Mouse (Mus musculus) hindbrain, postnatal 0 days (tissue): ENCODE results near the gene Gnaz. TPM values are rescaled to one million over a fixed set of nuclear protein-coding genes. Genes with fewer than 3 reads are reported as not detected.

Source experiments
- ATAC-seq: fragments of 200-750 bp; cut with Nextera tagmentation; 2 replicates; pipeline ENCODE4 v1.8.0; 2017; ENCODE audit warnings: mild to moderate bottlenecking, moderate TSS enrichment, moderate library complexity
- DNase-seq: peaks from one replicate; pipeline ENCODE4 v3.0.0-alpha.2; 2015; ENCODE audit warnings: low spot score
- H3K27ac ChIP-seq: fragments of 300-500 bp; sonication (generic); 2 replicates; pipeline ENCODE4 v1.5.1; 2014; ENCODE audit warnings: mild to moderate bottlenecking
- H3K27me3 ChIP-seq: fragments of 300-500 bp; sonication (generic); 2 replicates; pipeline ENCODE4 v1.6.1; 2014; ENCODE audit warnings: low read length, mixed read lengths; ENCODE audit not compliant: insufficient read depth
- H3K36me3 ChIP-seq: fragments of 300-500 bp; sonication (generic); 2 replicates; pipeline ENCODE4 v1.6.1; 2014; ENCODE audit warnings: low read length, mixed read lengths; ENCODE audit not compliant: insufficient read depth
- H3K4me1 ChIP-seq: fragments of 300-500 bp; sonication (generic); 2 replicates; pipeline ENCODE4 v1.6.1; 2014; ENCODE audit warnings: antibody characterized with exemption, low read length, mixed read lengths; ENCODE audit not compliant: insufficient read depth
- H3K4me2 ChIP-seq: fragments of 300-500 bp; sonication (generic); 2 replicates; pipeline ENCODE4 v1.6.1; 2014; ENCODE audit warnings: low read depth, mild to moderate bottlenecking, low read length, moderate library complexity, mixed read lengths
- H3K4me3 ChIP-seq: fragments of 300-500 bp; sonication (generic); 2 replicates; pipeline ENCODE4 v1.5.1; 2014; ENCODE audit warnings: low read length
- H3K9ac ChIP-seq: fragments of 300-500 bp; sonication (generic); replicated peaks from 2 replicates; pipeline ENCODE4 v1.6.1; 2014; ENCODE audit warnings: mild to moderate bottlenecking, low read length, moderate library complexity, mixed read lengths
- H3K9me3 ChIP-seq: fragments of 300-500 bp; sonication (generic); 2 replicates; pipeline ENCODE4 v1.6.1; 2016; ENCODE audit warnings: low read length, mixed read lengths
- CTCF ChIP-seq: IDR thresholded peaks from 2 replicates; pipeline ENCODE4 v1.5.1; 2016; ENCODE audit warnings: antibody characterized with exemption, control low read depth, low read depth
- WGBS: fragments of 180-500 bp; shearing (Covaris S2); extraction: QIAGEN DNeasy Blood & Tissue Kit; methylation state at CpG from one replicate; pipeline ENCODE4 v1.1.7; 2014; 5-methylcytosine and 5-hydroxymethylcytosine counted together
- polyA plus RNA-seq: library from polyadenylated mRNA; unstranded; fragments of >200 nt; fragmentation: Nextera tagmentation; extraction: Ambion mirVana; gene quantifications from 2 replicates; pipeline ENCODE4 v1.2.1, GENCODE M21; 2015
- total RNA-seq: library from RNA; depleted of rRNA; stranded (reverse); fragments of >200 nt; gene quantifications from 2 replicates; pipeline ENCODE4 v1.2.3, GENCODE M21; 2014

The Gnaz gene
- total and polyA plus RNA-seq, 2 experiments from 2014 or later, result 99.9 to 166 TPM

DNA sequence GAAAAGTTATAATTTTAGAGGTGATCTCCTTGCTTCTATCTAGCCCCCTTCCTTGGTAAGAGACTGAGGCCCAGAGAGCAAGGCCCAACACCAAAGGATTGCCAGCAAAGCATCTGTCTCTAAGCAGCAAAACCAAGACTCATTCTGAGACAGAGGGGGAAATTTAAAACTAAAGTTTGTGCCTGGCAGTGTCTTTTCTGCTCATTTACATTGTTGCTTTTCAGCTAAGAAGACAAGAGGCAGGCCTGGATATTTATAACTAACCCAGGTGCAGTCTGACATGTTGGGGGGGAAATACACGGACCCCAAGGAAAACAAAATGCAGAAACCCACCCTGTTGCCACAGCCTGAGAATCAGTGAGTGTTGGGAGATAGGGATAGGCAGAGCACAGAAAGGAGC lies 2.6 kb upstream of the Gnaz start:
- H3K27ac ChIP-seq, result no peak overlapping the region
- ATAC-seq (no peak), DNase-seq (no peak)
- no peaks in the 10 kb centered on the region; the same call in 1 of the 2 replicates for H3K27me3 ChIP-seq
- no peak overlapping the region for H3K4me2 ChIP-seq
- H3K4me3 ChIP-seq, result no peak overlapping the region
- 0 out of 2 replicates have a peak, but pooled peaks cover 3% of the 10 kb centered on the region for H3K4me1 ChIP-seq
- H3K9me3 ChIP-seq, result no peaks in the 10 kb centered on the region
- no peaks in the 10 kb centered on the region for H3K36me3 ChIP-seq
- WGBS, result 89% methylated on average over 1 of the region's 1 CpGs
- TF ChIP-seq CTCF, result no peak
- no peak overlapping the region for H3K9ac ChIP-seq

DNA sequence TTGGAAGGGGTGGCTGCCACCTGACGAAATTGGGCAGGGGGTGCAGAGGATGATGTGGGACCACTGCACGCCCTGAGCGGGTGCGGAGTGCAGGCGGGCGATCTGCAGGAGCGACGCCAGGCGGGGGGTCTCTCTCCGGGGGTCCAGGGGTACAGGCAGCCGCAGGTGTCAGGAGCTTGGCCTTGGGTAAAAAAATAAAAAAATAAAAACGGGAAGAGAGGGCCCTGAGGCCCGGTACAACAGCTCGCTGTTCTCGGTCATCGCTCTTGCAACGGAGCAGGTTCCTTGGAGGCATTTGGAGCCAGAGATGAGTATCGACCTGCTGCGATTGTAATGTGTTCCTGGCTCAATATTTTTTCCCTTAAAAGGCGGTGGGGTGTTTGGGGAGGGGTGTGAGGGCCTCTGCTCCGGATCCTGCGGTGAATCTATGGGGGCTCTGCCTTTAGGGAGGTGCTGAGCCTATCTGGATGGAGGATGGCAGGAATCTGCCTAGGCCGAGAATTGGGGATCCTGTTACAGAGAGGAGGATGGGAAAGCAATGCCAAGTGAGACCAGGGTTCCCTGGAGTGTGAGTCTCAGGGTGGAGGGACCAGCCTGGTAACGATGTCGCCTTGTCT lies 782 bp downstream of the Gnaz start:
- 1% methylated on average over 25 of the region's 25 CpGs for WGBS
- Histone ChIP-seq H3K4me1 (0 out of 2 replicates have a peak, but pooled peaks cover 3% of the 10 kb centered on the region), H3K9ac (peak overlapping the region; percentile 69), H3K4me2 (peak overlapping the region; percentile 86), H3K27ac (peak overlapping the region; percentile 71), H3K27me3 (no peaks in the 10 kb centered on the region; the same call in 1 of the 2 replicates), H3K4me3 (peak overlapping the region; percentile 58), H3K36me3 (no peaks in the 10 kb centered on the region), H3K9me3 (no peaks in the 10 kb centered on the region)
- TF ChIP-seq CTCF, result no peak
- ATAC-seq (no peak), DNase-seq (peak; percentile 25)

DNA sequence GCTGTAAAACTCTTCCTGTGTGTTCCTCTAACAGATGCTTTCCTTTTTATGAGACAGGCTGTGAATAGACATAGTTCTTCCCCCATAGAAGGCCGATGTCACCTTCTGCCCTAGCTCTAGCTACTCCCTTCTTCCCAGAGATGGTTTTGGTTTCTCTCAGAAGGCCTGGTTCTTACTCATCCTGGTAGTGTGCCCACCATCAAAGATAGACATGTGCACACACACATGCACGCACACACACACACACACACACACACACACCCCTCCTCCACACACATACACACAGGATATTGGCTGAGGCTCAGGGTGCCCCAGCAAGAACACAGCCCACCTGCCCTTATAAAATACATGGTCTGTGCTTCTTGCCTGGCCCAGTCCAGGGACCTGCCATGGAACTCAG lies 2.3 kb downstream of the Gnaz start:
- no peak for ATAC-seq
- WGBS, result 88% methylated on average over 2 of the region's 2 CpGs
- Histone ChIP-seq H3K27me3 (no peaks in the 10 kb centered on the region; the same call in 1 of the 2 replicates), H3K4me2 (peak overlapping the region; percentile 86), H3K9ac (no peak overlapping the region), H3K4me1 (0 out of 2 replicates have a peak, but pooled peaks cover 3% of the 10 kb centered on the region), H3K27ac (no peak overlapping the region), H3K4me3 (no peak overlapping the region), H3K9me3 (no peaks in the 10 kb centered on the region), H3K36me3 (no peaks in the 10 kb centered on the region)
- no peak for TF ChIP-seq CTCF
- DNase-seq, result no peak

DNA sequence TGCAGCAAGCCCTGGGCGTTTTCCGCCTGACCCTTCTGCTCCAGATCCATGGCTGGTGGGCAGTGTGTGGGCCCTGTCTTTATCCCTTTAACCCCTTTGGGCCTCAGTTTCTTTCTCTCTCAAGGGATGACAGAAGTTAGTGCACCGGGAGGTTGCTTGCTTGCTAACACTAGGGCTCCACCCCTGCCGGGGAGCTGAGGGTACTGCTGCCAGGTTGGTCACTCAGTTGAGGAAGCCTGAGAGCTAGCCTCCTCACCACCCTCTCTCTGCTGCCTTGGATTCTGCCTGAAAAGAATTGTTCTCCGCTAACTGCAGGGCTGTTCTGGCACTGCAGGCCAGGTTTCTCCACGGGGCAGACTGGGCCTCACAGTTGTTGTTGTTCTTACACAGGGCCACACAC lies 6.0 kb downstream of the Gnaz start:
- Histone ChIP-seq H3K27me3 (no peaks in the 10 kb centered on the region), H3K9me3 (no peaks in the 10 kb centered on the region), H3K4me2 (no peak overlapping the region), H3K36me3 (no peaks in the 10 kb centered on the region), H3K4me1 (no peaks in the 10 kb centered on the region), H3K4me3 (no peak overlapping the region), H3K9ac (no peak overlapping the region), H3K27ac (no peak overlapping the region)
- TF ChIP-seq CTCF, result peak; percentile 30
- ATAC-seq (no peak), DNase-seq (no peak)
- 61% methylated on average over 6 of the region's 6 CpGs for whole genome bisulfite sequencing

DNA sequence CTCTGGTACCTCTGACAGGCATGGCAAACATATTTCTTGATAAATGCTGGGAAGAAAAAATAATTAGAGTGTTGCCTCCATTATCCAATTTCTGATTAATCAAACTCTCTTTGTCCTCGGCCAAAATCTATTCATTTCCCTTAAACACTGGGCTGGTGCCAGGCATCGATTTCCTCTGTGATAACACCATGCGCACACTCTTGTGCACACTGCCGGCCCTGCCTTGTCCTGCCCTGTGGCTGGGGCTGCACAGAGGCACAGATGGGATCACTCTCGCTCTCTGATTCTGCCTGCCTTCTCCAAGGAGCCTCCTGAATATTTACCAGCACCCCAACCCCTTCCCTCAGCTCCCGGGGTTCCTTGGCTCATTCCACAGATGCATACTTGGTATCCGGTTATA lies 8.6 kb downstream of the Gnaz start:
- no peaks in the 10 kb centered on the region for H3K4me1 ChIP-seq
- no peak for ATAC-seq
- no peak overlapping the region for H3K9ac ChIP-seq
- no peak for DNase-seq
- 70% methylated on average over 7 of the region's 7 CpGs for WGBS
- H3K27ac ChIP-seq, result no peak overlapping the region
- H3K9me3 ChIP-seq, result no peaks in the 10 kb centered on the region
- no peak for TF ChIP-seq CTCF
- no peaks in the 10 kb centered on the region for H3K27me3 ChIP-seq
- H3K36me3 ChIP-seq, result no peaks in the 10 kb centered on the region
- H3K4me2 ChIP-seq, result no peak overlapping the region
- no peak overlapping the region for H3K4me3 ChIP-seq

DNA sequence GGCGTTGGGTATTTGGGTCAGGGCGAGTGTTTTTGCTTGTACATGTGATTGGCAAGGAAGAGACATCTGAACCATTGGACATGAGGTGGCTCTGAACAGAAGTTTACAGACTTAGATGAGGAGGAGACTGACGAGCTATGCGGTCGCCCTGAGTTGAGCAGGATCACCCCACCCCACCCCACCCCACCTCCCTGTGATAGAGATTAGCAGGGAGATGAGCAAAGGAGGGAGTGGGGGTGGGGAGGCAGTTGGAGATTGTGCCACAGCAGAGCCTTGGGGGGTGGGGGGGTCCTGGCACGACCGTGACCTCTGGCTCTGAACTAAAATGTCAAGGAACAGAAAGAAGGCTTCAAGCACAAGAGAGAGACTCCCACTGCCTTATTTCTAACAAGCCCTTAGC lies 9.5 kb downstream of the Gnaz start:
- DNase-seq (no peak), ATAC-seq (no peak)
- H3K9me3 ChIP-seq, result no peaks in the 10 kb centered on the region
- H3K36me3 ChIP-seq, result no peaks in the 10 kb centered on the region
- no peak overlapping the region for H3K4me2 ChIP-seq
- H3K4me1 ChIP-seq, result no peaks in the 10 kb centered on the region
- 81% methylated on average over 7 of the region's 7 CpGs for WGBS
- no peak overlapping the region for H3K27ac ChIP-seq
- H3K4me3 ChIP-seq, result no peak overlapping the region
- H3K27me3 ChIP-seq, result no peaks in the 10 kb centered on the region
- no peak for TF ChIP-seq CTCF
- no peak overlapping the region for H3K9ac ChIP-seq

DNA sequence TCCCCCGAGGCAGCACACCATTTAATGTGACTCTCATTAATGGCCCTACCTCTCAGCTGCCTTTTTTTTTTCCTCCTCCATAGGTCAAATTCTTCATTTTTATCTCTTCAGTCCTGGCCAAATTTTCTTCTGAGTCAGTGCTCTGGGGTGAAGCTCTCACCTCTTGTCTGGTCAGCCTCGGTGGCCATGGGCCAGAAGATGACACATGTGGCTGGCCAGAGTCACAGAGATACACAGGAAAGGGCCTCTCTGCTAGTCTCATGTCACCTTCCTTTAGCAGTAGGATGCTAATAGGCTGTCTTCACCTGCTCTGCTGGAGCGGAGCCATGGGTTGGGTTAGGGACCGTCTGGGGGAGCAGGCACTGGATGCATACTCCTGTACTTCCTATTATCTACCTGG lies 11.1 kb downstream of the Gnaz start:
- no peak for DNase-seq
- Histone ChIP-seq H3K4me3 (no peak overlapping the region), H3K4me2 (no peak overlapping the region), H3K9me3 (no peaks in the 10 kb centered on the region), H3K4me1 (no peaks in the 10 kb centered on the region), H3K27ac (no peak overlapping the region), H3K9ac (no peak overlapping the region), H3K36me3 (no peaks in the 10 kb centered on the region), H3K27me3 (no peaks in the 10 kb centered on the region)
- TF ChIP-seq CTCF, result no peak
- no peak for ATAC-seq
- WGBS, result 81% methylated on average over 4 of the region's 4 CpGs
